Mouse (Mus musculus): ENCODE results near the gene Evi5l. TPM values are rescaled to one million over a fixed set of nuclear protein-coding genes. Genes with fewer than 3 reads are reported as not detected.

Gene Evi5l
- polyA plus RNA-seq, 1 experiment from 2014 or later = 20.8 TPM

DNA sequence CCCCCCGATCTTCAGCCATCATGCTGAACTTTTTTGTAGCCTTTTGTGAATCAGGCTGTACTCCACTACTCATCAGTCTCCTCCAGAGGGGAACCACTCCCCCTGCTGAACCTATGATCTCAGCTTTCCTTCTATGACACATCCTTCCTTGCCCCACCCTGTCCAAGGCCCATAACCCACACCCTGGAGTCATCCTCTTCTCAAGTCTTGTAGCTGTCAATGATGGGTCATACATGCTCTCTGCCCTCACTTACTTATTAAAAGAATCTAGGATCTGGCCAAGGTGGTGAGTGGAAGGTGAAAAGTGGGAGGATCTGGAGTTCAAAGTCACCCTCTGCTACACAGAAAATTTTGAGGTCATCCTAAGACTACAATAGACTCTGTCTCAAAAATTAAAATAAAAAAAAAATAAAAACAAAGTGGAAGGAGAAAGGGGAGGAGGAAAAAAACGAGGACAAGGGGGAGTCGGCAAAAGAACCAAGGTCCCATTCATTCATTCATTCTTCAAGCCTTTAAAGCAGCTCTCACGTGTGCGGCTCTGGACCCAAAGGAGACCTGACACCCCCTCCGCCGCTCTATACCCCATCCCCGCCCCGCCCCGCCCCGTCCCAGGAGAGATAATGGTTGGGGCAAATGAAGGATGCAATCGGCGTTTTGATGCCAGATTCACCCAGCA, 1.1 kb upstream of the Evi5l start:
- Histone ChIP-seq H3K27me3 (ENCODE audit: control insufficient read depth, insufficient read depth, low read length) (no peaks in the 10 kb centered on the region), H3K36me3 (ENCODE audit: control insufficient read depth, insufficient read depth, low read length) (no peaks in the 10 kb centered on the region), H3K4me1 (ENCODE audit: control insufficient read depth, insufficient read depth, low read length) (0 out of 2 replicates have a peak, but pooled peaks cover 4% of the 10 kb centered on the region), H3K9ac (replicated peaks; ENCODE audit: low read depth, low read length) (peak overlapping the region; percentile 15; the same call in 1 of the 2 replicates), H3K4me2 (replicated peaks; ENCODE audit: low read depth, low read length) (peak overlapping the region; percentile 60), H3K27ac (ENCODE audit: low read length) (no peak overlapping the region), H3K4me3 (ENCODE audit: low read depth, low read length) (peak overlapping the region; percentile 80), H3K9me3 (ENCODE audit: control insufficient read depth, low read depth, low read length) (no peaks in the 10 kb centered on the region)
- 8% methylated on average over 13 of the region's 13 CpGs for WGBS
- no peak for ATAC-seq (ENCODE audit: insufficient number of reproducible peaks, insufficient read depth, low FRiP score, low read depth)

- H3K36me3 ChIP-seq (ENCODE audit: control insufficient read depth, insufficient read depth, low read length) = no peaks in the 10 kb centered on the region
- H3K27me3 ChIP-seq (ENCODE audit: control insufficient read depth, insufficient read depth, low read length) = no peaks in the 10 kb centered on the region
- WGBS = 10% methylated on average over 10 of the region's 10 CpGs
- H3K27ac ChIP-seq (ENCODE audit: low read length) = no peak overlapping the region
- H3K4me2 ChIP-seq (replicated peaks; ENCODE audit: low read depth, low read length) = peak overlapping the region; percentile 62
- H3K9me3 ChIP-seq (ENCODE audit: control insufficient read depth, low read depth, low read length) = no peaks in the 10 kb centered on the region
- H3K4me1 ChIP-seq (ENCODE audit: control insufficient read depth, insufficient read depth, low read length) = 0 out of 2 replicates have a peak, but pooled peaks cover 4% of the 10 kb centered on the region
- H3K9ac ChIP-seq (replicated peaks; ENCODE audit: low read depth, low read length) = peak overlapping the region; percentile 74
- no peak for ATAC-seq (ENCODE audit: insufficient number of reproducible peaks, insufficient read depth, low FRiP score, low read depth)
- H3K4me3 ChIP-seq (ENCODE audit: low read depth, low read length) = peak overlapping the region; percentile 80
Observed at GRCm38 (mm10) chr8:4166881-4167525, 636 bp downstream of the Evi5l start.

DNA sequence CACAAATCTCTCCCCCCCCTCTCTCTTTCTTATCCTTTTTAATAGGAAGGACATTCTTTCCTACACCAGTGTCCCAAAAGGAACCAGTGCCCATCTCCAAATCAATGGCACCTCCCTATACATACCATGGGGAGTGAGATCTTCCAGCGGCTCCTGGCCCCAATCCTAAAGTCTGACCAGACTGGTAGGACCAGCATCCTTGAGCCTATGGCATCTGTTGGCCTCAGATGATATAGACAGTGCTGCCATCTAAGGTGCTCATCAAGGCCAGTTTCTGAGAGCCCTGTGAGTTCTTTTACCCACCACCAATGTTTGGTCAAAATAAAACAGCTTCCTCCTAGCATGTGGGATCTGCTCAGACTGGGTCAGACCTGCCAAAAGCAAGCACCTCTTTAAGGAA, 1.6 kb downstream of the Evi5l start:
- no peak overlapping the region for H3K9ac ChIP-seq (replicated peaks; ENCODE audit: low read depth, low read length)
- H3K36me3 ChIP-seq (ENCODE audit: control insufficient read depth, insufficient read depth, low read length) = no peaks in the 10 kb centered on the region
- no peak for ATAC-seq (ENCODE audit: insufficient number of reproducible peaks, insufficient read depth, low FRiP score, low read depth)
- H3K9me3 ChIP-seq (ENCODE audit: control insufficient read depth, low read depth, low read length) = no peaks in the 10 kb centered on the region
- H3K4me3 ChIP-seq (ENCODE audit: low read depth, low read length) = no peak overlapping the region
- H3K4me2 ChIP-seq (replicated peaks; ENCODE audit: low read depth, low read length) = no peak overlapping the region
- no peaks in the 10 kb centered on the region for H3K27me3 ChIP-seq (ENCODE audit: control insufficient read depth, insufficient read depth, low read length)
- 93% methylated on average over 1 of the region's 1 CpGs for WGBS
- 0 out of 2 replicates have a peak, but pooled peaks cover 4% of the 10 kb centered on the region for H3K4me1 ChIP-seq (ENCODE audit: control insufficient read depth, insufficient read depth, low read length)
- no peak overlapping the region for H3K27ac ChIP-seq (ENCODE audit: low read length)

DNA sequence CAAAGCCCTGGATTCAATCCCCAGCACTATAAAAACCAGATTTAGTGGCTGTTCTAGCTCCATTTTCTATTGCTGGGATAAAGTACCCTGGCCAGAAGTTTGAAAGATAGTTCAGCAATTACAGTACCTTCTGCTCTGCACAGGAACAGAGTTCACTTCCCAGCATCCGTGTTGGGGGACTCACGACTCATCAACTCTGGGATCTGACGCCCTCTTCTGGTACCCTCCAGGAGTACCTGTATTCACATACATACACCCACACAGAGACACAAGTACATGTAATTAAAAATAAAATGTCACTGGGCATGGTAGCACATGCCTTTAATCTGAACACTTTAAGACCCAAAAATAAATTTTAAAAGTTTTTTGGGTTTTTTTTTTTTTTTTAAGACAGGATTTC, 6.1 kb downstream of the Evi5l start:
- H3K4me2 ChIP-seq (replicated peaks; ENCODE audit: low read depth, low read length) = no peak overlapping the region
- no peaks in the 10 kb centered on the region for H3K36me3 ChIP-seq (ENCODE audit: control insufficient read depth, insufficient read depth, low read length)
- 66% methylated on average over 3 of the region's 3 CpGs for WGBS
- ATAC-seq (ENCODE audit: insufficient number of reproducible peaks, insufficient read depth, low FRiP score, low read depth) = no peak
- H3K9ac ChIP-seq (replicated peaks; ENCODE audit: low read depth, low read length) = no peak overlapping the region
- no peaks in the 10 kb centered on the region for H3K4me1 ChIP-seq (ENCODE audit: control insufficient read depth, insufficient read depth, low read length)
- no peaks in the 10 kb centered on the region for H3K9me3 ChIP-seq (ENCODE audit: control insufficient read depth, low read depth, low read length)
- no peak overlapping the region for H3K4me3 ChIP-seq (ENCODE audit: low read depth, low read length)
- no peaks in the 10 kb centered on the region for H3K27me3 ChIP-seq (ENCODE audit: control insufficient read depth, insufficient read depth, low read length)
- no peak overlapping the region for H3K27ac ChIP-seq (ENCODE audit: low read length)

- 87% methylated on average over 2 of the region's 2 CpGs for WGBS
Observed at GRCm38 (mm10) chr8:4174018-4174417, 7.7 kb downstream of the Evi5l start.

DNA sequence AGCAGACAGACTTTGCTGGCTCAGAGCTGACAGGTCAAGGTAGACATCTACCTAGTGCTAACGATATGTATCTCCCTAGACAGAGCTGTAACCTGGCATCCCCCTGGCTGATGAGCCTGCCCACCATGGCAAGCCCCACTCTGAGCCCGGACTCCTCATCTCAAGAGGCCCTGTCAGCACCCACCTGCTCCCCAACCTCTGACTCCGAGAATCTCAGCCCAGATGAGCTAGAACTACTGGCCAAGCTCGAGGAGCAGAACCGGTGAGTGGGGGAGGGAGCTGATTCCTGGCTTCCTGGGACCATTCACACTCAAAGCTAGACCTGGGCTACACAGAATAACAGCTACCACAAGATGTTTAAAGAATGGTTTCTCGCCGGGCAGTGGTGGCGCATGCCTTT, 17.0 kb downstream of the Evi5l start:
- Histone ChIP-seq H3K9ac (replicated peaks; ENCODE audit: low read depth, low read length) (no peak overlapping the region), H3K4me1 (ENCODE audit: control insufficient read depth, insufficient read depth, low read length) (no peaks in the 10 kb centered on the region), H3K4me2 (replicated peaks; ENCODE audit: low read depth, low read length) (no peak overlapping the region), H3K27me3 (ENCODE audit: control insufficient read depth, insufficient read depth, low read length) (no peaks in the 10 kb centered on the region), H3K4me3 (ENCODE audit: low read depth, low read length) (no peak overlapping the region), H3K36me3 (ENCODE audit: control insufficient read depth, insufficient read depth, low read length) (peaks cover 5% of the 10 kb centered on the region; the same call in 1 of the 2 replicates), H3K27ac (ENCODE audit: low read length) (no peak overlapping the region), H3K9me3 (ENCODE audit: control insufficient read depth, low read depth, low read length) (no peaks in the 10 kb centered on the region)
- 84% methylated on average over 8 of the region's 8 CpGs for WGBS
- ATAC-seq (ENCODE audit: insufficient number of reproducible peaks, insufficient read depth, low FRiP score, low read depth) = no peak

More at GRCm38 (mm10) chr8:4174018-4174417, 7.7 kb downstream of the Evi5l start:
- H3K4me1 ChIP-seq (ENCODE audit: control insufficient read depth, insufficient read depth, low read length) = no peaks in the 10 kb centered on the region
- no peaks in the 10 kb centered on the region for H3K36me3 ChIP-seq (ENCODE audit: control insufficient read depth, insufficient read depth, low read length)
- H3K4me2 ChIP-seq (replicated peaks; ENCODE audit: low read depth, low read length) = no peak overlapping the region
- H3K27ac ChIP-seq (ENCODE audit: low read length) = no peak overlapping the region
- ATAC-seq (ENCODE audit: insufficient number of reproducible peaks, insufficient read depth, low FRiP score, low read depth) = no peak
- no peaks in the 10 kb centered on the region for H3K9me3 ChIP-seq (ENCODE audit: control insufficient read depth, low read depth, low read length)
- no peaks in the 10 kb centered on the region for H3K27me3 ChIP-seq (ENCODE audit: control insufficient read depth, insufficient read depth, low read length)
- H3K4me3 ChIP-seq (ENCODE audit: low read depth, low read length) = no peak overlapping the region
- no peak overlapping the region for H3K9ac ChIP-seq (replicated peaks; ENCODE audit: low read depth, low read length)

DNA sequence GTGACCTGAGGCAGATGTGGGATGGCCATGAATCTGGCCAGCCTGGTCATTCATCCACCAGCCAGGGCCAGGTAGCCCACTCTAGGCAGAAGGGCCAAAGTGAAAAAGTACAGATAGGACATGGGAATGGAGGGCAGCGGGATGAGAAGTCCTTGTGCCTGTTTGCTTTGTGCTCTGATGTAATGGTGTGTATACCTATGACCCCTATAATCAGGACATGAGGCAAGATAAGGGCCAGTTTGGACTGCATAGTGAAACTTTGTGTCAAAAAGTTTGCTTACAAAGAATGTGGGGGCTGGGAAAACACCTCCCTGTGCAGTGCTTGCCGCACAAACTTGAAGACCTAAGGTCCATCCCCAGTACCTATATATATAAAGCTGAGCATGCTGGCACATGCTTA, 19.8 kb downstream of the Evi5l start:
- H3K4me3 ChIP-seq (ENCODE audit: low read depth, low read length) = no peak overlapping the region
- H3K27me3 ChIP-seq (ENCODE audit: control insufficient read depth, insufficient read depth, low read length) = no peaks in the 10 kb centered on the region

DNA sequence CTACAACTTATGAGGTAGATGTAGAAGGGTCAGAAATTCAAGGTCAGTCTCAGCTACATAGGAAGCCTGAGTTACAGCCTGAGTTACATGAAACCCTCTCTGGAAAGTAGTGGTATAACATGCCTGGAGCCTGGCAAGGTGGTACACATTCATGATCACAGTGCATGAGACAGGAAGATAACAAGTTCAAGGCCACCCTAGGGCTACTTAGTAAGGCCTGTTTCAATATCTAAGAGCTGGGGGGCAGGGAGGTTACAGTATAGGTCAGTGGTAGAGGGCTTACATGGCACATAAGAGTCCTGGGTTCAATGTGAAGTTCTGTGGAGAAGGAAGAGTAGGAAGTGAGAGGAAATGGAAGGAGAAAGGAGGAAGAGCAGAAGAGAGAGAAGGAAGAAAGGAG, 22.2 kb downstream of the Evi5l start:
- Histone ChIP-seq H3K4me3 (ENCODE audit: low read depth, low read length) (no peak overlapping the region), H3K4me2 (replicated peaks; ENCODE audit: low read depth, low read length) (no peak overlapping the region), H3K27me3 (ENCODE audit: control insufficient read depth, insufficient read depth, low read length) (no peaks in the 10 kb centered on the region), H3K9me3 (ENCODE audit: control insufficient read depth, low read depth, low read length) (no peaks in the 10 kb centered on the region), H3K36me3 (ENCODE audit: control insufficient read depth, insufficient read depth, low read length) (peaks cover 5% of the 10 kb centered on the region; the same call in 1 of the 2 replicates), H3K27ac (ENCODE audit: low read length) (no peak overlapping the region), H3K9ac (replicated peaks; ENCODE audit: low read depth, low read length) (no peak overlapping the region), H3K4me1 (ENCODE audit: control insufficient read depth, insufficient read depth, low read length) (0 out of 2 replicates have a peak, but pooled peaks cover 3% of the 10 kb centered on the region)
- ATAC-seq (ENCODE audit: insufficient number of reproducible peaks, insufficient read depth, low FRiP score, low read depth) = no peak

More for the DNA sequence above, 19.8 kb downstream of the Evi5l start:
- 85% methylated on average over 2 of the region's 2 CpGs for WGBS
- H3K27ac ChIP-seq (ENCODE audit: low read length) = no peak overlapping the region
- H3K4me2 ChIP-seq (replicated peaks; ENCODE audit: low read depth, low read length) = no peak overlapping the region
- no peaks in the 10 kb centered on the region for H3K9me3 ChIP-seq (ENCODE audit: control insufficient read depth, low read depth, low read length)
- peaks cover 5% of the 10 kb centered on the region; the same call in 1 of the 2 replicates for H3K36me3 ChIP-seq (ENCODE audit: control insufficient read depth, insufficient read depth, low read length)
- no peaks in the 10 kb centered on the region for H3K4me1 ChIP-seq (ENCODE audit: control insufficient read depth, insufficient read depth, low read length)
- no peak for ATAC-seq (ENCODE audit: insufficient number of reproducible peaks, insufficient read depth, low FRiP score, low read depth)
- H3K9ac ChIP-seq (replicated peaks; ENCODE audit: low read depth, low read length) = no peak overlapping the region
